Mouse (Mus musculus): ENCODE data around the gene Vwa8.

DNA sequence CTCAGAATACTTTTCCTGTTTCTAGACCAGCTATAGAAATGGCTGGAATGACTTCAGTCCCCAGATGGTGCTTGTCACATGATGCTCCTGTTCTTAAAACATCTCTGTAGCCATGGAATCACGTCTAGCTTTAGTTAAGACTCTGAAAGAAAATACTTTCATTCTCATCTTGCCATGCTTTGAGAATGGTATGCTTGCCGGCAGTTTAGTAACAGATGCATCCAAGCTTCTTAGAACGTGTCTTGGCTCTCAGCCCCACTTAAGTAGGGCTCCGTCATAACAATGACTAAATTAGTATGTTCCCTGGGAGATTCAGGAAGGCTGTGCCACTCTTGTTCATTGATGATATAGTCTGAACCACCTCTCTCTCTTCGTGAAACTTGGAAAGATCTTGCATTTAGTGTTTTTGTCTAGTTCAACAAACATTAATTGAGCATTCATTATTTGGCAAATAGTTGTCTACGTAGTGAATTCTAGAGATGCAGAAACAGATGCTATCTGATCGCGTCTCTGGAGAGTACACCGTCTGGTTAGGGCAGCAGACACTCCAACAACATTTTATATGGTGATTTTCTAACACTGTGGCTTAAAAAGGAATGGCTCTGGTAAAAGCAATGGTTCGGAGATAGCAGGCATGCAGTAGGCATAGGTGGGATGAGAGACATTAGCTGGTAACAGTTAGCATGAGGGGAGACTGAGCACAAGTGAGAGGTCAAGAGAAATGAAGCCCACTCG, 93.1 kb downstream of the Vwa8 start:
- TF ChIP-seq CTCF (IDR thresholded peaks at IDR 0.05; ENCODE audit: low read depth) (no peak), EP300 (IDR thresholded peaks at IDR 0.05; ENCODE audit: low read depth) (no peak)
